Mouse (Mus musculus) large intestine, adult 2 months (tissue): ENCODE data around the gene Tcl1b1. TPM values are rescaled to one million over a fixed set of nuclear protein-coding genes. Genes with fewer than 3 reads are reported as not detected.
"Not testable (repeated sequence)": the region's sequence is repeated elsewhere in the genome, so short reads cannot be mapped to it uniquely, and the experiment has no call there.

Experiments
- DNase-seq: peaks from one replicate; pipeline ENCODE4 v3.0.0-alpha.2; 2012; ENCODE audit warnings: low read depth, low spot score
- WGBS: fragments of 180-500 bp; shearing (Covaris S2); methylation state at CpG from one replicate; pipeline ENCODE4 v1.1.7; 2018; 5-methylcytosine and 5-hydroxymethylcytosine counted together
- polyA plus RNA-seq: library from polyadenylated mRNA; depleted of rRNA; stranded (reverse); fragments of >200 nt; gene quantifications from 2 replicates; pipeline ENCODE4 v1.2.3, GENCODE M21; 2012; rRNA removed

Tcl1b1 gene
- polyA plus RNA-seq, 1 experiment, result not detected

DNA sequence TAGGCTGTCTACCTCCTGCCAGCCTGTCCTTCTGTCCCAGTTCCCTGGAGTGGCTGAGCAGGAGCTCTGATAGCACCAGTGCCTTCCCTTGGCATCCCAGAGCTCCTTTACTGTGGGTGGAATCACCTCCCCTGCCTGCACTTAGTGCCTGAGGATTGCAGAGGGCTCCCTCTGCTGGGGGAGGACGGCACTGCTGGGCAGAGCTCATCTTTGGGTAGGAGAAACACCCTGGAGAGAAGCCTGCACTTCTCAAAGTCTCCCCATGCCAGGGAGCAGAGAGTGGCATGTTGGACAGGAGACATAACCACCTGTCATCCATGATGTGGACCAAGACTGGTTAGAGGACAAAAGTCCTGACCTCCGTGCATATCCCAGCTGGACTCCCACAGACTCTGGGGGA, 29.5 kb downstream of the Tcl1b1 start:
- DNase-seq, result not testable (repeated sequence)
- 34% methylated on average over 2 of the region's 2 CpGs for WGBS

DNA sequence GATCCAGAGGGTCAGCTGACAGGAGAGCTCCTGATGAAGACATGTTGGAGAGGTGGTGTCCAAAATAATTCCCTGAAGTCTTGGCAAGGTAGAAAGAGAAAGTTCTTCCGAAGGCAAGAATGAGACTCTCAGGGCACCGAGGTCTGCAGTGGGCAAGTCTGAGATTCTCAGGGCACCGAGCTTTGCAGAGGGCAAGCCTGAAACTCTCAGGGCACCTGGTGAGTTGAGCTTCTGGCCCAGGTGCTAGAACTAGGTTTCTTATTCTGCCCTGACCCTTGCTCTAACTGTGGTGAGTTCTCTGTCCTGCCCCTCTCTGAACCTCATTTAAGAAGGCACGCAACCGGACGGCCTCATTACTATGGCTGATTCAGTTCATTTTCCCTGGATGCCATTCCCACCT, 31.3 kb downstream of the Tcl1b1 start, which contains the start of gene Tcl1b3:
Gene Tcl1b3 (plus strand): TSS at position 301 of the 400 bp plus-strand sequence.
- not testable (repeated sequence) for DNase-seq
- 92% methylated on average over 6 of the region's 6 CpGs for WGBS

DNA sequence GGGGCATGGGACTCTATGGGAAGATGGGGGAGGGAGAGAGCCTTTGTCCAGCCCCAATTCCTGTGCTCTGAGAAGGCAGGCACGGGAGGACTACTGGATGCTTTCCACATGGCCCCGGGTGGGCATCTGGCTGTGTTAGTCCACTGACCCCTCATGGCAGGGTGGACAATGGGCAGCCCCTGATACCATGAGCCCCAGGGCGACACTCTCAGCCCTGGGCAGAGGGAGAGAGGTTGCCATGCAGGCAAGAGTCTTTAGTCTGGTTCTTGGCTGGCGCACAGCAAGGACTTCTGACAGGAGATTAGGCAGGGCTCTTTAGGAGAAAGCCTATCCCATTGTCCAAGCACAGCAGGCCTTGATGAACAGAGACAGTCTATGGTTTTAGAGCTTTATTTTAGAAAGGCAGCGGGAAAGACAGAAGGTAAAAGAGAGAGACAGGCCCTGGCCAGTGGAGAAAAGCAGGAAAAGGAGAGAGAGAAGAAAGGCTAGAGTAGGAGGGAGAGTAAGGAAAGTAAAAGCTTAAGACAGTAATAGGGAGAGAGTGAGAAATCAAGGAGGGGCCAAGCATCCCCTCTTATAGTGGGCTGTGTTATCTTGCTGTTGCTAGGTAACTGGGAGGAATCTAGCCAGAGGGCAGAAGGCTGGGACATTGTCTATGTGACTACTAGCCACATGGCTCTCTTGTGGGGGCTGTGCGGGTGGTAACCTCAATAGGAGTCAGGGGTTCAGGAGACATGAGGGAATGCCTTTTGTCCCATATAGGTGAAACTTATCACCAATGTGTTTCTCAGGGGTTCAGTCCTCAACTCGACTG, 40.4 kb downstream of the Tcl1b1 start:
- WGBS, result 69% methylated on average over 7 of the region's 7 CpGs
- DNase-seq, result not testable (repeated sequence)

DNA sequence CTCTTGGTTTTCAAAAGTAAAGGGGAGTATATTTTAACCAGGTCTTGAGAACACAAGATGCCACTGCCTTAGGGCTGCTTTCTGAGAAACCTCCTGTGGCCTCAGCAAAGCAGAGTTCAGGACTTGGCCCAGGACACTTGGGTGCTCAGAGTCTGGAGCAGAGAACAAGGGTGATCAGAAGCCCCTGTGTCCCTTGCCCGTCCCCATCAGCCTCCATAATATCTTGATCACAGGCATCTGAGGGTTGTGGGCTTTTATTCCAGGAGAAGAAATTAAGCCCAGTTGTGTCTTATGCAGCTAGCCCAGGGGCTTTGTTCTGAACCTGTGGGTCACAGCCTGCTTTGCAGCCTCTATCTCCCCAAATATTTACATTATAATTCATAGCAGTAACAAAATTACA, 42.2 kb downstream of the Tcl1b1 start, which contains the start of gene Tcl1b4:
Gene Tcl1b4 (plus strand): TSS at position 301 of the 400 bp plus-strand sequence.
- 82% methylated on average over 1 of the region's 1 CpGs for WGBS
- not testable (repeated sequence) for DNase-seq

DNA sequence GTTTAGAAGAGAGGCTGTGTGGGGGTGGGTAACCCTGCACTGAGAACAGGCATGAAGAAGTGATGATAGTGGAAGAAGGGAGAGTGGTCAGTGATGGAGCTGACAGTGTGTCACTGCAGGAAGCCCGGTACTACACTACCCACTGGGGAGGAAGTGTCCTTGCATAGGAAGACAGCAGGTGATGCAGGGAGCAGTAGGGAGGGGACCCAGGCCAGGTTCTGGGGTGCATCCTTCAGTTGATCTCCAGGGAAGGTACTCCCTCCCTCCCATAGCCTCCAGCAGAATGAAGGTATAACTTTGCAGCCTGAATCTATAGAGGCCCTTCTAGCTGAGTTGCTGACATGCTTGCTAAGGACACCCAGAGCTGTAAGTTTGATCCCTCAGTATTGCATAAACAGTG, 47.6 kb downstream of the Tcl1b1 start:
- 71% methylated on average over 1 of the region's 1 CpGs for WGBS
- no peak for DNase-seq

DNA sequence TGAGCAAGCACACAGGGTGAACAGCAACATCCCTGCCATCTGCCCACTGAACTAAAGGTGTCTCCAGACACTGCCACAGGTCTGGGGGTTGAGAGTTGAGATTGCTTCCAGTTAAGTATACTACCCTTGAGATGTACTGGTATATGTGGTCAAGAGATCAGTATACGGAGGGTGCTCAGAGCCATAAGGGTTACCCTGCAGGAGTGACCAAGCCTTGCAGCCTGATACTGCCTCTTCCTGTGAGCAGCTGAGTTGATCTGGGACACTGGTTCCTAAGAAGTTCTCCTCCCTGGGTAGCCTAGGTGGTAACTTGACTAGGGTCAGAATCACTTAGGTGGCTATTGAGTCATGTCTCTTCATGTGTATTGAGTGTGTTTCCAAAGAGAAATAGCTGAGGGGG, 49.0 kb downstream of the Tcl1b1 start:
- 97% methylated on average over 1 of the region's 1 CpGs for WGBS

DNA sequence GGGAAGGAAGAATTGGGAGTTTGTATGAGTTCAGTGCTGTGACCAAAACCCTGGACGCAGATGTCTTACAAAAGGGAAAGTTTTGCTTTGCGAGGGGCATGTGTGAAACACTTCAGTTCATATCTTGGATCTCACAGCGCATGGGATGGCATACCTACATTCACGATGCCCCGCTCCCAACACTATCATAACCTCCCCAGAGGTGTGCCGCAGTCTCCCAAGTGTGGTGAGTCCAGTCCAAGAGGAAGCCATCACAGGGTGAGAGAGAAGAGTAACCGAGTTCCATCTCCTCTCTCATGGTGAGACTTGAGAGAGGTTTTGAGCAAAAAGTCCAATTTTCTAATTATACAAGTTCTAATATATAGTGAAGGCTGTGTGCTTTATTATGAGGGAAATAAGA, 49.7 kb downstream of the Tcl1b1 start:
- WGBS, result 88% methylated on average over 7 of the region's 7 CpGs

More for the DNA sequence above, 49.0 kb downstream of the Tcl1b1 start:
- DNase-seq, result no peak

More for the DNA sequence above, 49.7 kb downstream of the Tcl1b1 start:
- DNase-seq, result no peak

Other genes starting within 250 kb of the Tcl1b1 start
- 0.73 and 1.5 TPM in 2 replicates for gene Syne3, start 149.9 kb upstream of the Tcl1b1 start, polyA plus RNA-seq
- 61.0 and 62.2 TPM in 2 replicates for gene Glrx5, start 127.0 kb upstream of the Tcl1b1 start, polyA plus RNA-seq
- not detected in 2 replicates for gene Tcl1b2, start 13.7 kb upstream of the Tcl1b1 start, polyA plus RNA-seq
- gene Tcl1b5, start 16.7 kb downstream of the Tcl1b1 start, polyA plus RNA-seq, result not detected in 2 replicates
- gene Tcl1b3, start 31.4 kb downstream of the Tcl1b1 start, polyA plus RNA-seq, result not detected in 2 replicates
- not detected in 2 replicates for gene Tcl1b4, start 42.3 kb downstream of the Tcl1b1 start, polyA plus RNA-seq
- not detected in 2 replicates for gene Tcl1, start 63.1 kb downstream of the Tcl1b1 start, polyA plus RNA-seq
- 0.02 TPM in 1 of 2 replicates, not detected in the other for gene Tunar, start 174.2 kb downstream of the Tcl1b1 start, polyA plus RNA-seq